Mouse (Mus musculus): ENCODE measurements around the gene Tas2r140.

The Tas2r140 gene

DNA sequence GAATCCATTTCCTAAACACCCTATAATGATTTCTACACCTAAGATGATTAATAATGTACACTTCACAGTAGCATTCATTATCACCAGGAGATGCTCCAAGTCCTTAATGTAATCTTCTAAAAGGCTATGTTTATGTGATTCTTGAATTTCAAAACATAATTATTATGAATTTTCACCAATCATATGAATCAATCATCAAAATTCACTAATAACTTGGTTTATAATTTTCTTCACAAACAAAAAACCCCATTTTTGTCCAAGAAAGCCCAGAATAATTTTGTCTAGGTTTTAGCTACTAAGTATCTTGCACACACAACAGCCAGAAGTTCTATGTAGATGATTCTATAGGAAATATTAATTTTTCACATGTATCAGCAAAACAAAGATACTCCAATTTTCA lies at the start of gene Tas2r140:
Gene Tas2r140 (minus strand): TSS at position 101 of the 400 bp plus-strand sequence.
- DNase-seq (ENCODE audit: low spot score), result no peak

DNA sequence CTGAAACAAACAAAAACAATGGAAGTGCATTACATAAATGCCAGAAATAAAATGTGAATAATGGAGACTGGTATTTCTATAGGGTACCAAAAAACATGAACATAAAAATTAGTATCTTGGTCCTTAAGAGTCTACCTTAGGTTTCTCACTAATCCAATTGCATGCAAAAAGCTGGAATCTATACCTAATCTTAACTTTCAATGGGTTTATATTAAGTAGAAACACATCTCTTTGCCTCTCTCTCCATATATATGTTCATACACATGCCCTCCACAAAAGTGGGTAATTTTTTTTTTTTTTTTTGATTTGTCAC lies 48.9 kb upstream of the Tas2r140 start, which contains the start of gene Smim10l1:
Gene Smim10l1 (plus strand): TSS at position 301 of the 313 bp plus-strand sequence.
- no peak for DNase-seq (ENCODE audit: low spot score)

DNA sequence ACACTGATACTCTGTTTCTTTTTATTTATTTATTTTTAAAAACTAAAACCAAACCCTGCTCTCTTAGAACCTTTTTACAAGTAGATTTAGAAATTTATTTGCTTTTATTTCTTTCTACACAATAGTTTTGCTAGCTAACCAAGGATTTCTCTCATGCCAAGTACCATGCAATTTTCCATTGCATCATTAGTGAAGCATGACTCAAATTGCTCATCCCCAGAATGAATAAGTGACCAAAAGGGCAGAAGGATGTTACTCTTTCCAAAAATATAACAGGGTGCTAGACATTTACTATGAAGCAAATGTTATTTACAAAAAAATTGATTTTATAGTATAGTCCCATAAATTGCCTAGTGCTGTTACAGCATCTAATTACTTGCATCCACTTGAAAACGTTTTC lies 46.8 kb upstream of the Tas2r140 start:
- DNase-seq (ENCODE audit: low spot score), result no peak

DNA sequence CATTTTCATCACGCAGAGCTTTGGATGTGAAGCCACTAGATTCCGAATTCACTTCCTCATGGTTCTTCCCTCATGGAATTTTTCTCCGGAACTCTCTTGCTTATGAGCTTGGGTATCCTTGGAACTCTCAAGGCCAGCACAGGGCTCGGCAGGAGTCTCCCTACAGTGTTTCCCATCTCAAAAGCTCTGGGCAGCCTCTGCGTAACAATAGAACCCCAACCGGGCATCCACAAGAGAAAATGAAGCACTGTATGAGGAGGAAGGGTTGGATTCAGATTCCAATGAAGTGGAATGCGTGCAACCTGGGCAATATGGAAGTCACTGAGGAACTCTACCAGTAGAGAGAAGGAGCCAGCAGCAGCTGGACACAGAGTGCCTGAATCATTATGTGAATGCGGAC lies 36.6 kb upstream of the Tas2r140 start:
- DNase-seq (ENCODE audit: low spot score), result no peak

DNA sequence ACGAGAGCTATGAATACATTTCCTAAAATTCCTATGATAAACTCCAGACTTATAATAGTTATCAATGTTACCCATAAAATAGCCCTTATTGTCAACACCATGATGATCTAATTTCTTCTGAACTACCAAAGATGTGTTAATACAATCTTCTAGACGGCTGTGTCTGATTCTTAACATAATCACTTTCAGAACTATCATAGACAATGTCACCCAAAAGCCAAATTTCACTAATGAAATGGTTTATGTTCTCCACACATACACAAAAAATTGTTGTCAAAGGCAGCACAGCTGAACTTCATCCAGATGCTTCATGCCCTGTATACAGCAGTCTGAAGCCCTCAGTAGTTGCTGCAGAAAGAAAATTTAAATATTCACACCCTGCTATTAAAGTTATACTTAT lies 18.6 kb downstream of the Tas2r140 start, which contains the start of gene Tas2r103:
Gene Tas2r103 (minus strand): TSS at position 101 of the 400 bp plus-strand sequence.
- no peak for DNase-seq (ENCODE audit: low spot score)
